Mouse (Mus musculus): Measurements from ENCODE around the gene Bfsp2. TPM values are rescaled to one million over a fixed set of nuclear protein-coding genes. Genes with fewer than 3 reads are reported as not detected.

The Bfsp2 gene
- polyA plus RNA-seq, 1 experiment from 2014 or later, result not detected

GRCm38 (mm10) chr9:103465711-103466220 lies 14.5 kb downstream of the Bfsp2 start:
- H3K4me3 ChIP-seq (ENCODE audit: inconsistent target), result no peak overlapping the region
- H3K27ac ChIP-seq, result no peak overlapping the region
- H3K79me2 ChIP-seq (ENCODE audit: inconsistent target), result no peaks in the 10 kb centered on the region
- no peaks in the 10 kb centered on the region for H3K36me3 ChIP-seq (ENCODE audit: inconsistent target)
- 96% methylated on average over 13 of the region's 13 CpGs for WGBS (ENCODE audit: missing documents)

DNA sequence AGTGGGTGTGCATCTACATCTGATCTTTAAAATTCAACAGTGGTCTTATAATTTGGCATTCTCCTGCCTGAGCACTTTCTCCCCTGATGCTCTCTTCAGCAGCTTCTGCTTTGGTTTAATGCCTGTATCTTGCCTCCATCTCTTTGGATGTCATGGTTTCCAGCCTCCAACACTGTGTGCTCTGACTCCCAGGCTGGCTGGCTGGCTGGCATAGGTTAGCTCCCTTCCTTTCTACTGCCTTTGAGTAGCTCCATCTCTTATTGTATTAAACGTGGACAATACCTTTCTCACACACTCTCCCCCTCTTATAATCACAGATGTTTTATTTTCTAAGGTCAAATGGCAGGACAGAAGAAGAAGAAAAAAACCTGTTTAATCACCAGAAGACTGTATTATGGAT lies 14.9 kb downstream of the Bfsp2 start:
- WGBS (ENCODE audit: missing documents), result 80% methylated on average over 1 of the region's 1 CpGs
- Histone ChIP-seq H3K4me3 (ENCODE audit: inconsistent target) (no peak overlapping the region), H3K27ac (no peak overlapping the region), H3K36me3 (ENCODE audit: inconsistent target) (no peaks in the 10 kb centered on the region), H3K79me2 (ENCODE audit: inconsistent target) (no peaks in the 10 kb centered on the region)

- no peaks in the 10 kb centered on the region for H3K36me3 ChIP-seq (ENCODE audit: inconsistent target)
- no peak overlapping the region for H3K4me3 ChIP-seq (ENCODE audit: inconsistent target)
- 29% methylated on average over 6 of the region's 6 CpGs for WGBS (ENCODE audit: missing documents)
- no peak overlapping the region for H3K27ac ChIP-seq
- H3K79me2 ChIP-seq (ENCODE audit: inconsistent target), result no peaks in the 10 kb centered on the region
Measured at GRCm38 (mm10) chr9:103463833-103464232, 16.4 kb downstream of the Bfsp2 start.

DNA sequence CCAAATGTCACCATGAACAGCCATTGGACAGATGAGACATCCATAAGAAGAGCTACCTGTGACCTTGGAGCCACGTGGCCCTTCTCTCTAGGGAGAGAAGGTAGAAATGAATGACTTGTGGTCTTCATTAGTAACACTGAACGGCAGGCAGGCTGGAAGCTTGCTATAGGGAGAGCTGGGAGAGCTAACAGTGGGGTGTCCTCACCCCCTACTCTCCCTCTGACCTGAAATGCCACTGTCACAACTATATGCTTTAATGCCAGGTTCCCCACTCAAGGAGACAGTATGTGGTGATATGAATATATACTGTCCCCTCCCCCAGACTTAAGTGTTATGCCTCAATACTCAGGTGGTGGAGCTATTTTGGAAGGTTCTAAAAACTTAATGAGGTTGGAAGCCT lies 20.4 kb downstream of the Bfsp2 start:
- WGBS (ENCODE audit: missing documents), result 76% methylated on average over 2 of the region's 2 CpGs
- H3K27ac ChIP-seq, result no peak overlapping the region
- H3K79me2 ChIP-seq (ENCODE audit: inconsistent target), result no peaks in the 10 kb centered on the region
- no peak overlapping the region for H3K4me3 ChIP-seq (ENCODE audit: inconsistent target)
- H3K36me3 ChIP-seq (ENCODE audit: inconsistent target), result no peaks in the 10 kb centered on the region

GRCm38 (mm10) chr9:103459307-103459706 lies 20.9 kb downstream of the Bfsp2 start:
- H3K4me3 ChIP-seq (ENCODE audit: inconsistent target), result no peak overlapping the region
- 31% methylated on average over 1 of the region's 1 CpGs for WGBS (ENCODE audit: missing documents)
- H3K79me2 ChIP-seq (ENCODE audit: inconsistent target), result no peaks in the 10 kb centered on the region
- no peak overlapping the region for H3K27ac ChIP-seq
- no peaks in the 10 kb centered on the region for H3K36me3 ChIP-seq (ENCODE audit: inconsistent target)

GRCm38 (mm10) chr9:103449651-103450050 lies 30.6 kb downstream of the Bfsp2 start:
- Histone ChIP-seq H3K36me3 (ENCODE audit: inconsistent target) (no peaks in the 10 kb centered on the region), H3K4me3 (ENCODE audit: inconsistent target) (no peak overlapping the region), H3K79me2 (ENCODE audit: inconsistent target) (no peaks in the 10 kb centered on the region), H3K27ac (no peak overlapping the region)
- WGBS (ENCODE audit: missing documents), result 19% methylated on average over 6 of the region's 6 CpGs

DNA sequence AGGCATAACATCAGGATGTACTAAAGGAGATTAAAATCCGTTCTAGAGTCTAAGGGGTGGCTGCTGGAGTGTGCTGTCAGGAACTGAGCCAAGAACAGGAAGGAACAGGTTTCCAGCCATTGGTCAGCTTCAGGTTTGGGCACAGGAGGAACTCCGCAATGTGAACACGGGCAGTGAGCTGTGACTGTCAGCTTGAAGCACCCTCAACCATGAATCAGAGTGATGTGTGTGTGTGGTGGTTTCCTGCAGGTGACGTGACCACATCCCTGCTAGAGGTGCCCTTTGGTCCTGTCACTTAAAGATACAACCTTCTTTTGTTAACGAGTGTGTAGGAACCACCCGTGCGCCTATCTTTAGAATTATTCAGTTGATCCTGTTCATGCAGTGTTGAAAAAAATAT lies 31.1 kb downstream of the Bfsp2 start:
- Histone ChIP-seq H3K79me2 (ENCODE audit: inconsistent target) (no peaks in the 10 kb centered on the region), H3K4me3 (ENCODE audit: inconsistent target) (no peak overlapping the region), H3K36me3 (ENCODE audit: inconsistent target) (no peaks in the 10 kb centered on the region), H3K27ac (no peak overlapping the region)
- 12% methylated on average over 7 of the region's 7 CpGs for WGBS (ENCODE audit: missing documents)

- Histone ChIP-seq H3K4me3 (ENCODE audit: inconsistent target) (no peak overlapping the region), H3K27ac (no peak overlapping the region), H3K36me3 (ENCODE audit: inconsistent target) (no peaks in the 10 kb centered on the region), H3K79me2 (ENCODE audit: inconsistent target) (no peaks in the 10 kb centered on the region)
- 88% methylated on average over 5 of the region's 5 CpGs for WGBS (ENCODE audit: missing documents)
Measured at GRCm38 (mm10) chr9:103444656-103445055, 35.6 kb downstream of the Bfsp2 start.

DNA sequence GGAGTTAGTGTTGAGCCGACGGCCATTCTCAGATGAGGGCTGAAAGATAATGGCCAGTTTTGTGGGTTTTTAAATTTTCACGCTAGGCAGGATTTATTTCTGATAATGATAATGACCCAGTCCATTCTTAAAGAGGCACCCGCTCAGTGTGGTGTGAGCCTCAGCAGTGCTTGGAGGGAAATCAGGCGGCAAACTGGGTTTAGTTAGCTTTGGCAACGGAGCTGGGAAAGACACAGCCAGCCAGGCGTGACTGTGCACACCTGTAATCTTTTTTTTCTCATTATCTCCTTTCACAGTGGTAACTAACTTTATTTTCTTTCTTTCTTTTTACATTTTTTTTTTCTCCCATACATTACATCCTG lies 36.4 kb downstream of the Bfsp2 start:
- WGBS (ENCODE audit: missing documents), result 95% methylated on average over 7 of the region's 7 CpGs
- no peak overlapping the region for H3K27ac ChIP-seq
- H3K36me3 ChIP-seq (ENCODE audit: inconsistent target), result no peaks in the 10 kb centered on the region
- H3K4me3 ChIP-seq (ENCODE audit: inconsistent target), result no peak overlapping the region
- H3K79me2 ChIP-seq (ENCODE audit: inconsistent target), result no peaks in the 10 kb centered on the region

DNA sequence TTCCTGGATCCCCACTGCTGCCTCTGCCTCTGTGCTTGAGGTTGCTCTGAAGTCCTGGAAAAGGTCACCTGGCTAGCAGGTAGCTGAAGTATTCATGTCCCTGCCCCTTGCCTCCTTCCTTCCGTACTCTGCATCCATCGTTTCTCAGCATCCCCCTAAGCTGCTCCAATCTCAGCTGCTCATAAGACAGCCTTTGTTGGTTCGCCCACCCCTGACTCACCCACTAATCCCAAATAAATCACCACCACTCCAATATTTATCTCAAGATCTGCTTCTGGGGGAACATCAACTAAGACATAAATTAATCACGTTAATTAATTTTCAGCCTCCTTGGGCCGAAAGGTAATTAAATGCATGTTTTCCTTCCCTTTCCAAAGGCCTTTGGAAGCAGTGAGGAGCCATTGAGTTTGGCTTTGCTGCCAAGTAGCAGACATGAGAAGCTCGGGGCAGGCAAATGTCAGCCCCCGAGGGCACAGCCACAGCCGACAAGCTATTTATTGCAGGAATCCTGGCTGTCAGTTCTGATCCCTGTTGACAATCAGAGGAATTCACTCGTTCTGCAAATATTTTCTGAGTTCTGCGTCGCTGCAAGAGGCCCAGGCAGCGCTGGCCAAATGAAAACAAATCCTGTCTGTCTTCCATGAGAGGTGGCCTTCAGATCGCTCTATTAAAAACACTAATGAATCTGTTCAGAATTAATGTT lies 36.9 kb downstream of the Bfsp2 start:
- 95% methylated on average over 13 of the region's 13 CpGs for WGBS (ENCODE audit: missing documents)
- H3K27ac ChIP-seq, result no peak overlapping the region
- no peak overlapping the region for H3K4me3 ChIP-seq (ENCODE audit: inconsistent target)
- no peaks in the 10 kb centered on the region for H3K36me3 ChIP-seq (ENCODE audit: inconsistent target)
- no peaks in the 10 kb centered on the region for H3K79me2 ChIP-seq (ENCODE audit: inconsistent target)

- 65% methylated on average over 3 of the region's 3 CpGs for WGBS (ENCODE audit: missing documents)
- Histone ChIP-seq H3K4me3 (ENCODE audit: inconsistent target) (no peak overlapping the region), H3K79me2 (ENCODE audit: inconsistent target) (no peaks in the 10 kb centered on the region), H3K36me3 (ENCODE audit: inconsistent target) (no peaks in the 10 kb centered on the region), H3K27ac (no peak overlapping the region)
Measured at GRCm38 (mm10) chr9:103440597-103440996, 39.6 kb downstream of the Bfsp2 start.

DNA sequence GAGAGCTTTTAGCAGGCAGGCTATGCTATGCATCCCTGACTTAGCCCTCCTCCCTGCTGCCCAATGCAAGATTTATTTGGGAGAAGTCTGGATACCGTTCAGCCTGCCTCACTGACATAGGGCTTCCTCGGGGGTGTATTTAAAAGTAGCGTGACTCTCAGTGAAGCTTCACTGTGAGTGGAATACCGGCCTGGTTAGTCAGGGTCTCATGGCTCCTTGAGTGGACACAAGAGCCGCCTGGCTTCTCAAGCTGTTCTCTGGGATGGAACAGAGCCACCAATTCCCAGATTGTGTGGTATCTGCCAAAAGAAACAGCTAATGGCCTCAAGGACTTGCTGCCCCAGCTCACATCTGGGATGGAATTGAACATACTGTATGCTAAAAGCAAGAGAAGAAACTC lies 43.1 kb downstream of the Bfsp2 start:
- H3K27ac ChIP-seq, result no peak overlapping the region
- WGBS (ENCODE audit: missing documents), result 98% methylated on average over 5 of the region's 5 CpGs
- no peaks in the 10 kb centered on the region for H3K79me2 ChIP-seq (ENCODE audit: inconsistent target)
- H3K36me3 ChIP-seq (ENCODE audit: inconsistent target), result no peaks in the 10 kb centered on the region
- H3K4me3 ChIP-seq (ENCODE audit: inconsistent target), result no peak overlapping the region

- WGBS (ENCODE audit: missing documents), result 10% methylated on average over 4 of the region's 4 CpGs
- Histone ChIP-seq H3K27ac (no peak overlapping the region), H3K4me3 (ENCODE audit: inconsistent target) (no peak overlapping the region), H3K36me3 (ENCODE audit: inconsistent target) (no peaks in the 10 kb centered on the region), H3K79me2 (ENCODE audit: inconsistent target) (no peaks in the 10 kb centered on the region)
Measured at GRCm38 (mm10) chr9:103434116-103434515, 46.1 kb downstream of the Bfsp2 start.

DNA sequence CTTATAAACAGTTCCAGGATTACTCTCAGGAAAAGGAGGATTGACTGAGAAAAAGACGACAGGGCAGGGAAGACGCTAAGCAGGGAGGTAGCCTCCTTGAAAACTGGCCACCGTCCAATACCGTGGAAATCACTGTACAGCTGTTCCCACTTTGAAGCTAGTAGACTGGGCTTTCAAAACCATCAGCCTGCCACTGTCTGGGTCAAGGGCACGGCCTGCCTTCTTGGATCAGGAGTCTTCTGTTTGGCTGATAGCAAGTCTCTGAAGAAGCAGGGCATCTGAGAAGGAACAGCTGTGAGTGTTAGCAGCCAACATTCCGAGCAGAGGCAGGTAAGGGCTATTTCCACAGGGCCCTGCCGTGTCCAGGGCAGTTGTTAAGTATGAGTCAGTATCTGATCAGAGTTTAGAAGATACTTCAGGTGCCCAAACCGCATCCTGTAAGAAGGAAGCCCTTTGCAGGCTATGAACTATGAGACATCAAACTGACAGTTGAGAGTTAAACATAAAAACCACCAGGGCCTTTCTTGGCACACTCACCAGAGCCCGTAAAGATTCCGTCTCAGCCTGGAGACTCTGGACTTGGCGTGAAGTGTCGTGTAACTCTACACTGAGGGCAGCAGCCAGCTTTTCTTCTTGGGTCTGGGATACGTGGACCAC lies 48.0 kb downstream of the Bfsp2 start:
- Histone ChIP-seq H3K27ac (no peak overlapping the region), H3K36me3 (ENCODE audit: inconsistent target) (no peaks in the 10 kb centered on the region), H3K4me3 (ENCODE audit: inconsistent target) (no peak overlapping the region), H3K79me2 (ENCODE audit: inconsistent target) (no peaks in the 10 kb centered on the region)
- 56% methylated on average over 13 of the region's 13 CpGs for WGBS (ENCODE audit: missing documents)

GRCm38 (mm10) chr9:103431718-103432117 lies 48.5 kb downstream of the Bfsp2 start:
- WGBS (ENCODE audit: missing documents), result 100% methylated on average over 1 of the region's 1 CpGs
- no peaks in the 10 kb centered on the region for H3K79me2 ChIP-seq (ENCODE audit: inconsistent target)
- H3K27ac ChIP-seq, result no peak overlapping the region
- no peaks in the 10 kb centered on the region for H3K36me3 ChIP-seq (ENCODE audit: inconsistent target)
- no peak overlapping the region for H3K4me3 ChIP-seq (ENCODE audit: inconsistent target)
